16 mouse cellular contexts compared by ENCODE assay signal in genomic region chr6:145740011-145740410, GRCm38 (mm10).
"Had no signal": no experiment of that assay in that cellular context is flagged by ENCODE, and none has a peak within 500 bp of the region (broad histone marks: within the 10 kb centered on the region; RNA-seq: fewer than 3 reads in every experiment).

No protein-coding gene starts in this region.

- H3K9me3 ChIP-seq: neural tube, embryonic 13.5 days; neural tube, embryonic 15.5 days; stomach, embryonic 15.5 days had no signal

- H3K4me3 ChIP-seq: neural tube, embryonic 13.5 days; neural tube, embryonic 15.5 days; stomach, embryonic 15.5 days had no signal

- H3K9ac ChIP-seq: neural tube, embryonic 13.5 days; neural tube, embryonic 15.5 days; stomach, embryonic 15.5 days had no signal

- DNase-seq: retina, postnatal 1 day; right cerebral cortex, adult 18-20 months; right cerebral cortex, postnatal 14 days; right cerebral cortex, postnatal 25 days; right cerebral cortex, postnatal 4 days; spleen, adult 18-20 months; thymus, adult 18-20 months; thymus, adult 2 months; thymus, postnatal 14 days; thymus, postnatal 25 days; thymus, postnatal 36 days; thymus, postnatal 4 days had no signal

- H3K27me3 ChIP-seq: neural tube, embryonic 15.5 days; stomach, embryonic 15.5 days had no signal

- H3K27ac ChIP-seq: neural tube, embryonic 13.5 days; neural tube, embryonic 15.5 days; stomach, embryonic 15.5 days; stomach, postnatal 0 days had no signal

- H3K4me1 ChIP-seq: neural tube, embryonic 13.5 days; neural tube, embryonic 15.5 days; stomach, embryonic 15.5 days had no signal

- H3K36me3 ChIP-seq: neural tube, embryonic 13.5 days; neural tube, embryonic 15.5 days; stomach, embryonic 15.5 days had no signal

- H3K4me2 ChIP-seq: neural tube, embryonic 13.5 days; neural tube, embryonic 15.5 days; stomach, embryonic 15.5 days had no signal
